Mouse (Mus musculus) hindbrain, embryonic 14.5 days (tissue): ENCODE measurements around the gene Lage3. TPM values are rescaled to one million over a fixed set of nuclear protein-coding genes. Genes with fewer than 3 reads are reported as not detected.

Source experiments
- microRNA-seq: library from miRNA; unstranded; fragments of <30 nt; microRNA quantifications from one replicate; pipeline ENCODE4, GENCODE M21; 2016
- polyA plus RNA-seq: library from polyadenylated mRNA; unstranded; fragments of >200 nt; fragmentation: Nextera tagmentation; extraction: Ambion mirVana; gene quantifications from 2 replicates; pipeline ENCODE4 v1.2.1, GENCODE M21; 2014

Gene Lage3
- polyA plus RNA-seq, 1 experiment from 2014 or later: 87.6 TPM

Small RNA genes within 50 kb of the gene (microRNA-seq; reads per million reads assigned to microRNA genes)
- gene Mir7092: 1.1 reads per million

Other genes with a start within 250 kb of the Lage3 start
- not detected in 2 replicates for gene Opn1mw, start 226.2 kb downstream of the Lage3 start, polyA plus RNA-seq
- gene Mecp2, start 218.3 kb downstream of the Lage3 start, polyA plus RNA-seq: 15.5 and 15.6 TPM in 2 replicates
- not detected in 2 replicates for gene Tex28, start 185.8 kb downstream of the Lage3 start, polyA plus RNA-seq
- gene Tktl1, start 176.4 kb downstream of the Lage3 start, polyA plus RNA-seq: 0.08 TPM in 1 of 2 replicates, not detected in the other
- gene Flna, start 103.8 kb downstream of the Lage3 start, polyA plus RNA-seq: 92.7 and 100.0 TPM in 2 replicates
- gene Emd, start 98.9 kb downstream of the Lage3 start, polyA plus RNA-seq: 14.7 and 17.0 TPM in 2 replicates
- gene Rpl10, start 82.8 kb downstream of the Lage3 start, polyA plus RNA-seq: 484 and 540 TPM in 2 replicates
- 48.4 and 56.5 TPM in 2 replicates for gene Taz, start 71.7 kb downstream of the Lage3 start, polyA plus RNA-seq
- gene Dnase1l1, start 71.3 kb downstream of the Lage3 start, polyA plus RNA-seq: 3.0 and 3.6 TPM in 2 replicates
- gene Atp6ap1, start 56.5 kb downstream of the Lage3 start, polyA plus RNA-seq: 248 and 297 TPM in 2 replicates
- gene Gdi1, start 48.6 kb downstream of the Lage3 start, polyA plus RNA-seq: 781 and 862 TPM in 2 replicates
- 45.3 and 46.8 TPM in 2 replicates for gene Fam50a, start 40.6 kb downstream of the Lage3 start, polyA plus RNA-seq
- gene Plxna3, start 24.6 kb downstream of the Lage3 start, polyA plus RNA-seq: 44.5 and 45.6 TPM in 2 replicates
- 68.4 and 74.3 TPM in 2 replicates for gene Ubl4a, start 19.6 kb upstream of the Lage3 start, polyA plus RNA-seq
- gene Slc10a3, start 19.7 kb upstream of the Lage3 start, polyA plus RNA-seq: 7.1 and 9.5 TPM in 2 replicates
- 33.2 and 36.0 TPM in 2 replicates for gene Fam3a, start 39.7 kb upstream of the Lage3 start, polyA plus RNA-seq
- gene Ikbkg, start 39.7 kb upstream of the Lage3 start, polyA plus RNA-seq: 17.8 and 21.5 TPM in 2 replicates
- 48.8 and 52.3 TPM in 2 replicates for gene G6pdx, start 75.6 kb upstream of the Lage3 start, polyA plus RNA-seq
- not detected in 2 replicates for gene Gm6880, start 127.8 kb upstream of the Lage3 start, polyA plus RNA-seq
- gene Olfr1326-ps1, start 221.3 kb upstream of the Lage3 start, polyA plus RNA-seq: not detected in 2 replicates
- not detected in 2 replicates for gene Olfr1325, start 239.1 kb upstream of the Lage3 start, polyA plus RNA-seq